Mouse (Mus musculus): Measurements from ENCODE around the gene Scgb2b17. TPM values are rescaled to one million over a fixed set of nuclear protein-coding genes. Genes with fewer than 3 reads are reported as not detected.
"Not testable (repeated sequence)": the region's sequence is repeated elsewhere in the genome, so short reads cannot be mapped to it uniquely, and the experiment has no call there.

Scgb2b17 gene
- total RNA-seq (2021), result not detected

DNA sequence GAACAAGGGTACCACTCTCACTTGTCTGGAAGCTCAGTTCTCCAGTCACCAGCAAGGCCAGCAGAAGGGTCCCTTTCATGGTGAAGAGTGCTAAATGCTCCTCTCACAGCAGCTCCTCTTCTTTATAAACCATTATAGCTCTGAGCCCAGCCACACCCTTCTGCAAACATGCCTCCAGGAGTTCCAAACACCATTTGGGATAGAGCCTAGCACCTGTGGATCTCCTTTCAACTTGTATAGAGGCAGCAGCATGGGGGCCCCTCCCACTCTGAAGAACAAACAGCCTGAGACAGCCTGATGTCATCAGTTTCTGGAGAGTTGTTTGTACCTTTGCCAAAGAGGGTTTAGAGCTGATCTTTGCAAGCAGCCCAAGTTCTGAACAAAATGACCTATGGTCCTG, at the start of gene Scgb2b17:
Scgb2b17 (minus strand) TSS at position 101 of the 400 bp plus-strand sequence.
- not testable (repeated sequence) for DNase-seq

DNA sequence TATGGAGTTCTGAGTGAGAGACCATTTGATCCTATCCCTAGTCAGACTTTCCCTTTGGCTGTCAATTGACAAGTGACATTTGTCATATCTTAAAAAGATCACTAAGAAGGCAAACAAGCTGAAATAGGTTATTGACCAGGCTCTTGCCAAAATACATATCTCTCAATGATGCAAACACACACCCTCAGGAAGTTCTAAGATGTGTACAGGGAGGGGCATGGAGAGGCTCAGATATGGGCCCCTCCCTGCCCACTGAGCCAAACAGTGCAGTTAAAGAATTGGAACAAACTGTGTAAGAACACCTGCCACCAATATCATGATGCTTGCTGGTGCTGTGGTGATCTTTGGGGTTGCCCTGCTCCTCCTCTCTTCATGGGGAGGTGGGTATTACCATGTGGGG, 6.8 kb upstream of the Scgb2b17 start, which contains the start of gene Scgb1b17:
Scgb1b17 (plus strand) TSS at position 301 of the 400 bp plus-strand sequence.
- DNase-seq, result not testable (repeated sequence)

Other genes starting within 250 kb of the Scgb2b17 start
- not detected for gene Scgb2b15, start 226.9 kb downstream of the Scgb2b17 start, total RNA-seq (2021)
- not detected for gene Scgb1b15, start 220.0 kb downstream of the Scgb2b17 start, total RNA-seq (2021)
- not detected for gene Scgb1b17, start 6.9 kb upstream of the Scgb2b17 start, total RNA-seq (2021)
- gene Scgb2b18, start 117.3 kb upstream of the Scgb2b17 start, total RNA-seq (2021), result not detected
- gene Scgb1b18, start 129.0 kb upstream of the Scgb2b17 start, total RNA-seq (2021), result not detected
- gene Scgb2b19, start 223.8 kb upstream of the Scgb2b17 start, total RNA-seq (2021), result not detected
- not detected for gene Scgb1b19, start 230.7 kb upstream of the Scgb2b17 start, total RNA-seq (2021)

Measured in layer of hippocampus, postnatal 36 days (tissue).